Mouse (Mus musculus) heart, embryonic 13.5 days (tissue): ENCODE results near the gene Stac2. TPM values are rescaled to one million over a fixed set of nuclear protein-coding genes. Genes with fewer than 3 reads are reported as not detected.

Source experiments
- ATAC-seq: fragments of 200-750 bp; cut with Nextera tagmentation; 2 replicates; pipeline ENCODE4 v1.8.0; 2017; ENCODE audit warnings: moderate TSS enrichment; ENCODE audit not compliant: insufficient number of reproducible peaks, low FRiP score, low TSS enrichment; ENCODE audit errors: extremely low read depth
- H3K27ac ChIP-seq: fragments of 300-500 bp; sonication (generic); replicated peaks from 2 replicates; pipeline ENCODE4 v1.5.1; 2015; ENCODE audit warnings: moderate library complexity, mild to moderate bottlenecking, inconsistent platforms
- H3K27me3 ChIP-seq: fragments of 300-500 bp; sonication (generic); replicated peaks from 2 replicates; pipeline ENCODE4 v1.6.1; 2015; ENCODE audit warnings: mild to moderate bottlenecking, inconsistent platforms
- H3K36me3 ChIP-seq: fragments of 300-500 bp; sonication (generic); 2 replicates; pipeline ENCODE4 v1.6.1; 2015; ENCODE audit warnings: mild to moderate bottlenecking, inconsistent platforms
- H3K4me1 ChIP-seq: fragments of 300-500 bp; sonication (generic); 2 replicates; pipeline ENCODE4 v1.6.1; 2015; ENCODE audit warnings: inconsistent platforms
- H3K4me2 ChIP-seq: fragments of 300-500 bp; sonication (generic); 2 replicates; pipeline ENCODE4 v1.6.1; 2015; ENCODE audit warnings: inconsistent platforms, mild to moderate bottlenecking, moderate library complexity
- H3K4me3 ChIP-seq: fragments of 300-500 bp; sonication (generic); 2 replicates; pipeline ENCODE4 v1.5.1; 2015; ENCODE audit warnings: moderate library complexity, mild to moderate bottlenecking, inconsistent platforms
- H3K9ac ChIP-seq: fragments of 300-500 bp; sonication (generic); 2 replicates; pipeline ENCODE4 v1.6.1; 2015; ENCODE audit warnings: inconsistent platforms, mild to moderate bottlenecking, moderate library complexity
- H3K9me3 ChIP-seq: fragments of 300-500 bp; sonication (generic); 2 replicates; pipeline ENCODE4 v1.6.1; 2016; ENCODE audit warnings: inconsistent platforms
- WGBS: fragments of 180-500 bp; shearing (Covaris S2); methylation state at CpG from one replicate; pipeline ENCODE4 v1.1.7; 2015; ENCODE audit warnings: mixed read lengths; 5-methylcytosine and 5-hydroxymethylcytosine counted together
- polyA plus RNA-seq: library from polyadenylated mRNA; unstranded; fragments of >200 nt; fragmentation: Nextera tagmentation; extraction: Ambion mirVana; gene quantifications from 2 replicates; pipeline ENCODE4 v1.2.1, GENCODE M21; 2015

Stac2 gene
- polyA plus RNA-seq, 1 experiment from 2014 or later, result 0.83 TPM

GRCm38 (mm10) chr11:98031443-98031770, 21.9 kb downstream of the Stac2 start:
- no peak for ATAC-seq
- H3K27ac ChIP-seq, result peak overlapping the region; percentile 16; the same call in 1 of the 2 replicates
- WGBS, result 4% methylated on average over 5 of the region's 5 CpGs

GRCm38 (mm10) chr11:98030701-98031442, 22.4 kb downstream of the Stac2 start:
- Histone ChIP-seq H3K4me3 (no peak overlapping the region), H3K27ac (peak overlapping the region; percentile 16; the same call in 1 of the 2 replicates), H3K4me2 (no peak overlapping the region), H3K9me3 (no peaks in the 10 kb centered on the region), H3K4me1 (peaks cover 29% of the 10 kb centered on the region), H3K9ac (no peak overlapping the region), H3K27me3 (peaks cover 11% of the 10 kb centered on the region; the same call in 1 of the 2 replicates), H3K36me3 (peaks cover 36% of the 10 kb centered on the region)
- WGBS, result 56% methylated on average over 5 of the region's 5 CpGs
- no peak for ATAC-seq

More at GRCm38 (mm10) chr11:98031443-98031770, 21.9 kb downstream of the Stac2 start:
- Histone ChIP-seq H3K4me2 (no peak overlapping the region), H3K4me3 (no peak overlapping the region), H3K36me3 (peaks cover 36% of the 10 kb centered on the region), H3K4me1 (peaks cover 31% of the 10 kb centered on the region), H3K27me3 (peaks cover 14% of the 10 kb centered on the region), H3K9me3 (no peaks in the 10 kb centered on the region), H3K9ac (no peak overlapping the region)

GRCm38 (mm10) chr11:98027785-98028184, 25.5 kb downstream of the Stac2 start:
- 15% methylated on average over 7 of the region's 7 CpGs for WGBS
- Histone ChIP-seq H3K27me3 (no peaks in the 10 kb centered on the region), H3K9me3 (no peaks in the 10 kb centered on the region), H3K36me3 (peaks cover 36% of the 10 kb centered on the region), H3K4me2 (peak overlapping the region; percentile 98), H3K4me3 (peak overlapping the region; percentile 94), H3K9ac (peak overlapping the region; percentile 99), H3K27ac (no peak overlapping the region), H3K4me1 (peaks cover 28% of the 10 kb centered on the region)
- no peak for ATAC-seq

- H3K36me3 ChIP-seq, result peaks cover 36% of the 10 kb centered on the region
- no peaks in the 10 kb centered on the region for H3K27me3 ChIP-seq
- H3K4me3 ChIP-seq, result peak overlapping the region; percentile 94
- H3K4me1 ChIP-seq, result peaks cover 28% of the 10 kb centered on the region
- peak overlapping the region; percentile 98 for H3K4me2 ChIP-seq
- ATAC-seq, result no peak
- H3K9me3 ChIP-seq, result no peaks in the 10 kb centered on the region
- H3K9ac ChIP-seq, result peak overlapping the region; percentile 99
- peak overlapping the region; percentile 94 for H3K27ac ChIP-seq
- WGBS, result 0% methylated on average over 18 of the region's 18 CpGs
Measured at GRCm38 (mm10) chr11:98027297-98027688, 26.0 kb downstream of the Stac2 start.

GRCm38 (mm10) chr11:98026570-98027296, 26.5 kb downstream of the Stac2 start, which contains the start of gene Rpl19:
Rpl19 (plus strand) TSS chr11:98026710.
- Histone ChIP-seq H3K4me3 (peak within 1 kb of the TSS; percentile 94), H3K27me3 (no peaks in the 10 kb centered on the region), H3K4me1 (peaks cover 28% of the 10 kb centered on the region), H3K9me3 (no peaks in the 10 kb centered on the region), H3K27ac (peak within 1 kb of the TSS; percentile 94), H3K4me2 (peak within 1 kb of the TSS; percentile 98), H3K36me3 (peaks cover 36% of the 10 kb centered on the region), H3K9ac (peak within 1 kb of the TSS; percentile 99)
- ATAC-seq, result peak; percentile 83
- WGBS, result under 1% methylated on average over 61 of the region's 69 CpGs

DNA sequence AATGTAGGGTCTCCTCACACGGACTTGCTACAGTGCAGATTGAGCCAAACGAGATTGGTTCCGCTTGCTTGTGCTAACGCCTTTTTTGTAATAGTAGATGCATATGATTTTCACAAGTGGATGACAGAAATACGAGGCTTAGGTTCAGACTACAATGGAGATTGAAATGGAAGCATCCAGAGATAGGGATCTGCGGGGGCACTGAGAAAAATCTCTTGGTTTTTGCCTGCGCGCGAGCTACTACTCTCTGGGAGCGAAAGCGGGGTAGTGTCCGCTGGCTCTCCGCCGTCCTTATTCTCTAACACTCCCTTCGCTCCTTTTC, 27.1 kb downstream of the Stac2 start:
- peak overlapping the region; percentile 94 for H3K27ac ChIP-seq
- H3K4me3 ChIP-seq, result peak overlapping the region; percentile 94
- H3K9ac ChIP-seq, result peak overlapping the region; percentile 99
- no peaks in the 10 kb centered on the region for H3K9me3 ChIP-seq
- no peaks in the 10 kb centered on the region for H3K27me3 ChIP-seq
- ATAC-seq, result no peak
- H3K36me3 ChIP-seq, result peaks cover 33% of the 10 kb centered on the region
- H3K4me2 ChIP-seq, result peak overlapping the region; percentile 98
- peaks cover 32% of the 10 kb centered on the region for H3K4me1 ChIP-seq
- WGBS, result 7% methylated on average over 15 of the region's 15 CpGs

DNA sequence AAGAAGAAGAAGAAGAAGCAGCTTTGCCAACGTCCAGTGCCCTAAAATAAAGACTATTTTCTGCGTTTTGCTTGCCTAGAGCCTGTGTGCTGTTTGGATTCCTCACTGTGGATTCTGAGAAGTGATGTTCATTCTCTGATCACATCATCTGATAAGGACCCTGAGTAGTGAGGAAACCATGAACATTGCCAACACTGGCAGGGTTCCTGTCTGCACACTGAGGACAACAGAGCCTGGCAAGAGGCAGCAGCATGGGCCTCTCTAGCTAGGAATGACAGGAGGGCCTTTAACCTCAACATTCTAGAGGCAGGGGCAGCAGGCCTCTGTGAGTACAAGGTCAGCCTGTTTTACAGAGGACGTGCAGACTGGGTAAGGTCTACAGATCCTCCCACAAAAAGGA, 28.7 kb downstream of the Stac2 start:
- no peak overlapping the region for H3K4me2 ChIP-seq
- WGBS, result 90% methylated on average over 3 of the region's 3 CpGs
- peaks cover 17% of the 10 kb centered on the region for H3K36me3 ChIP-seq
- H3K9ac ChIP-seq, result no peak overlapping the region
- peaks cover 46% of the 10 kb centered on the region for H3K4me1 ChIP-seq
- no peak overlapping the region for H3K27ac ChIP-seq
- H3K4me3 ChIP-seq, result no peak overlapping the region
- peaks cover 10% of the 10 kb centered on the region for H3K27me3 ChIP-seq
- no peaks in the 10 kb centered on the region for H3K9me3 ChIP-seq
- ATAC-seq, result no peak

DNA sequence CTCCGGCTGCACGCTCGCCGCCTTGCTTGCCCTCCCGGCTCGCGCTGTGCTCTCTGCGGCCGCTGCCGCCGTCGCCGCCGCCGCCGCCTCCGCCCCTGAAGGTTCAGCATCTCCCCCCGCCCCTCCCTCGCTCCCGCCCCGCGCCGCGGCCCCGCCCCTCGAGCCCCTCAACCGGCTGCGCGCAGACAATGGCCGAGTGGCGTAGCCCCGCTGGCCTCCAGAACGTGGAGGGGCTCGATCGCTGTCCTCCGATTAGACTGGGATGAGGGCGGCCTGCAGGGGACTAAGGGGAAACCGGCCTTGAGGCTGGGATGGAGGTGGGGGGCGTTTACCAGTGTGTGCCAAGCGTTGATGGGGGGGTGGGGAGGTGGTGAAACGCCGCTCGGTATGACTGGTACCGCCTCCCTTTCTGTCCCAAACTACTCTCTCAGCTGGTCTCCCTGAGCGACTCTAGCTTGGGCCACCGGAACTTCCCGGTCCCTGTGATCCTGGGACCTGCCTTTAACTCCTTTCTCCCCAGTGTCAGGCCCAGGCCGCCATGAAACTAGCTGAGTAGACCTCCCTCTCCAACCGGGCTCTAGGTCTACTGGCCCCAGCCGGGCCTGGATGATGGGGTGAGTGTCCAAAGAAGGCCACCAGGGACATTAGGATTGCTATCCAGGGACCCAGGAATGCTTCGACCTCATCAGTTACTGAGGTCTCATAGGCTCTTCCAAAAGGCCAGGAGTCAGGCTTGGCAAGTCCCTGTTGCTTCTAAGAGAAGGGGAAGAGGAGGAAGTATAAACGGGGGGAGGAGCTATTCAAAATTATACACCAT, 30.5 kb downstream of the Stac2 start, which contains the start of gene Cacnb1:
Gene Cacnb1 (minus strand): TSS at position 480 of the 817 bp plus-strand sequence.
- peak within 1 kb of the TSS; percentile 99 for H3K4me2 ChIP-seq
- H3K4me1 ChIP-seq, result peaks cover 48% of the 10 kb centered on the region
- H3K36me3 ChIP-seq, result no peaks in the 10 kb centered on the region
- whole genome bisulfite sequencing, result 2% methylated on average over 52 of the region's 52 CpGs
- H3K27ac ChIP-seq, result peak within 1 kb of the TSS; percentile 89
- no peak for ATAC-seq
- peaks cover 10% of the 10 kb centered on the region for H3K27me3 ChIP-seq
- no peaks in the 10 kb centered on the region for H3K9me3 ChIP-seq
- H3K4me3 ChIP-seq, result peak within 1 kb of the TSS; percentile 78
- peak within 1 kb of the TSS; percentile 92 for H3K9ac ChIP-seq

DNA sequence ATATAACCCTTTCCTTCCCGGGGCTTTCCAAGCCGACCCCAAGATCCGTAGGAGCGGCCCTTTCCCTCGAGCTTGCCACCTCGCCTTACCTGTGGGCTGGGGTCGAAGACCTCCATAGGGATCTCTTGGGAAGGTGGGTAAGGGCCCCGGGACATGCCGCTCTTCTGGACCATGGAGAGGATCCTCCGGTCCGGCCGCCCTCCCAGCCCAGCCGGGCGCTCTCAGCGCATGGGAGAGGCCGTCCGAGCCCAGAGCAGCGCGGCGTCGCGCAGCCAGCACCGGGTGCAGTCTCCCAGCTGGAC, 31.1 kb downstream of the Stac2 start:
- H3K4me2 ChIP-seq, result peak overlapping the region; percentile 99
- H3K9me3 ChIP-seq, result no peaks in the 10 kb centered on the region
- peak overlapping the region; percentile 78 for H3K4me3 ChIP-seq
- peak overlapping the region; percentile 89 for H3K27ac ChIP-seq
- peaks cover 10% of the 10 kb centered on the region for H3K27me3 ChIP-seq
- peak overlapping the region; percentile 92 for H3K9ac ChIP-seq
- H3K36me3 ChIP-seq, result peaks cover 2% of the 10 kb centered on the region; the same call in 1 of the 2 replicates
- ATAC-seq, result no peak
- peaks cover 44% of the 10 kb centered on the region for H3K4me1 ChIP-seq
- WGBS, result 1% methylated on average over 23 of the region's 23 CpGs

- 5% methylated on average over 34 of the region's 34 CpGs for WGBS
Measured at GRCm38 (mm10) chr11:98021565-98022252, 31.6 kb downstream of the Stac2 start.

More at GRCm38 (mm10) chr11:98021565-98022252, 31.6 kb downstream of the Stac2 start:
- Histone ChIP-seq H3K4me3 (peak overlapping the region; percentile 78), H3K27me3 (peaks cover 10% of the 10 kb centered on the region), H3K27ac (peak overlapping the region; percentile 89), H3K4me1 (peaks cover 44% of the 10 kb centered on the region), H3K36me3 (peaks cover 5% of the 10 kb centered on the region; the same call in 1 of the 2 replicates), H3K4me2 (peak overlapping the region; percentile 99), H3K9ac (peak overlapping the region; percentile 92), H3K9me3 (no peaks in the 10 kb centered on the region)
- no peak for ATAC-seq
